ENCODE assay signal across 11 mouse cellular contexts in the genomic region with DNA sequence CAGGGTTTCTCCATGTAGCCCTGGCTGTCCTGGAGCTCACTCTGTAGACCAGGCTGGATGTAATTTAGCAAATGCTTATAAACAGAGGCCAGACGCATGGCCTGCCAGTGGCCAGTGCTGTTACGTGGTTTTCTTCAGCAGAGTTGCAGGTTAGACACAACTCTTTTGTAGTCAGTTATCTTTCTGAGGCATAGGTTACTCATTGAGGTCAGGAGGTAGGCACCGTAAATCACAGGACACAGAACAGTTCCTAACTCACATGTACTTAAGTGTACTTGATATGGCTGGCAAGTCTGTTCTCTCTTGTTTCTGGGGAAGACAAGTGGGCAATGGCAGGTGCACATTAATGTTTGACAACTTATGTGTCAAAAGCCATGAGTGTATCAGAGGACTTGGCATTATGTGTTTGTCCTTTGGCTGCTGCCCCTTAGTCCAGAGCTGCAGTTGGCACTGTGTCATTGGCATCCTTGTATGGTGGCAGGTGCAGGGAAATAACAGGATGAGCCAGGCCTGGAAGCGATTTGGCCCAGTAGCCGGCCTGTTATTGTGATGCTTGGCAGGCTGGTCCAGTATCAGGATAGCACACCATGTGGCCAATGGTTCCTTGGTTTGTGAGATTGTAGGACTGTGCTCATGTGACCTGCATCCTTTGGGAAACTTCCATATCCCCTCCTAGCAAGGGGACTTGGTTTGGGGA. TPM values are rescaled to one million over a fixed set of nuclear protein-coding genes. Genes with fewer than 3 reads are reported as not detected.
DNase-seq lines count a peak whose midpoint lies in the region; ATAC-seq and TF ChIP-seq lines count a peak whose summit lies in the region.
"Had no signal": no experiment of that assay in that cellular context is flagged by ENCODE, and none has a peak within 500 bp of the region (broad histone marks: within the 10 kb centered on the region; RNA-seq: fewer than 3 reads in every experiment).

No protein-coding gene starts in this region.

- TF ChIP-seq EP300 in liver, postnatal 0 days (IDR thresholded peaks at IDR 0.05; ENCODE audit: low read depth) = no peak

- H3K9me3 ChIP-seq in heart, embryonic 11.5 days (replicated peaks; ENCODE audit: control insufficient read depth, low read length) = no peaks in the 10 kb centered on the region
- no peaks in the 10 kb centered on the region for H3K9me3 ChIP-seq in liver, postnatal 0 days (ENCODE audit: low read length)
- no peaks in the 10 kb centered on the region for H3K9me3 ChIP-seq in intestine, postnatal 0 days (ENCODE audit: control insufficient read depth)

- no peak overlapping the region for H3K9ac ChIP-seq in heart, embryonic 11.5 days (ENCODE audit: low read depth, low read length)
- no peak overlapping the region for H3K9ac ChIP-seq in liver, postnatal 0 days (replicated peaks)
- no peak overlapping the region for H3K9ac ChIP-seq in intestine, postnatal 0 days (ENCODE audit: low read depth, low read length)
- H3K9ac ChIP-seq: liver, embryonic 14.5 days had no signal

- no peaks in the 10 kb centered on the region for H3K27me3 ChIP-seq in heart, embryonic 11.5 days (ENCODE audit: control insufficient read depth, insufficient read depth, low read length)
- no peaks in the 10 kb centered on the region for H3K27me3 ChIP-seq in liver, postnatal 0 days (ENCODE audit: insufficient read depth, low read length)
- H3K27me3 ChIP-seq in intestine, postnatal 0 days (replicated peaks; ENCODE audit: control insufficient read depth, insufficient read depth, low read length) = no peaks in the 10 kb centered on the region

- H3K27ac ChIP-seq in heart, embryonic 11.5 days (ENCODE audit: low read depth, low read length) = no peak overlapping the region
- H3K27ac ChIP-seq in liver, postnatal 0 days (ENCODE audit: low read depth) = peak overlapping the region; percentile 46
- H3K27ac ChIP-seq in intestine, postnatal 0 days (ENCODE audit: low read depth, low read length) = peak overlapping the region; percentile 76
- H3K27ac ChIP-seq: kidney, postnatal 0 days; liver, embryonic 14.5 days had no signal

- no peak for TF ChIP-seq CTCF in liver, postnatal 0 days (IDR thresholded peaks at IDR 0.05; ENCODE audit: low read depth)
- no peak for TF ChIP-seq CTCF in intestine, postnatal 0 days (IDR thresholded peaks at IDR 0.05; ENCODE audit: low read depth)

- H3K4me3 ChIP-seq in heart, embryonic 11.5 days (ENCODE audit: low read depth, low read length) = no peak overlapping the region
- no peak overlapping the region for H3K4me3 ChIP-seq in liver, postnatal 0 days (ENCODE audit: low read depth, low read length)
- no peak overlapping the region for H3K4me3 ChIP-seq in intestine, postnatal 0 days (ENCODE audit: low read depth, low read length)

- DNase-seq in heart, postnatal 4 days = peak; percentile 42
- no peak for DNase-seq in liver, postnatal 0 days
- no peak for DNase-seq in liver
- DNase-seq in cerebellum, adult 11-12 months = peak; percentile 98
- no peak for DNase-seq in urinary bladder, adult 2 months (ENCODE audit: low spot score)
- no peak for DNase-seq in right cerebral cortex, adult 18-20 months
- DNase-seq: thymus, postnatal 25 days had no signal

- ATAC-seq in heart, embryonic 11.5 days (replicated peaks; ENCODE audit: insufficient number of reproducible peaks, low FRiP score, low TSS enrichment) = no peak
- ATAC-seq in liver, postnatal 0 days = peak; percentile 14; the same call in 1 of the 2 replicates
- ATAC-seq in intestine, postnatal 0 days = peak; percentile 50

- H3K36me3 ChIP-seq in heart, embryonic 11.5 days (ENCODE audit: control insufficient read depth, insufficient read depth, low read length) = peaks cover 9% of the 10 kb centered on the region
- H3K36me3 ChIP-seq in liver, postnatal 0 days (replicated peaks; ENCODE audit: insufficient read depth, low read length) = peaks cover 37% of the 10 kb centered on the region
- peaks cover 7% of the 10 kb centered on the region for H3K36me3 ChIP-seq in intestine, postnatal 0 days (ENCODE audit: control insufficient read depth, insufficient read depth)

- WGBS in heart, embryonic 11.5 days (ENCODE audit: insufficient replicate concordance) = 87% methylated on average over 5 of the region's 5 CpGs
- WGBS in liver, postnatal 0 days (ENCODE audit: insufficient replicate concordance) = 89% methylated on average over 5 of the region's 5 CpGs
- 61% methylated on average over 5 of the region's 5 CpGs for WGBS in intestine, postnatal 0 days

- no peak overlapping the region for H3K4me2 ChIP-seq in heart, embryonic 11.5 days
- H3K4me2 ChIP-seq in liver, postnatal 0 days (ENCODE audit: low read depth, low read length) = no peak overlapping the region
- H3K4me2 ChIP-seq in intestine, postnatal 0 days (replicated peaks; ENCODE audit: low read depth) = peak overlapping the region; percentile 44

- peaks cover 14% of the 10 kb centered on the region; the same call in 1 of the 2 replicates for H3K4me1 ChIP-seq in heart, embryonic 11.5 days (ENCODE audit: control insufficient read depth, insufficient read depth, low read length)
- H3K4me1 ChIP-seq in liver, postnatal 0 days (ENCODE audit: insufficient read depth) = peaks cover 36% of the 10 kb centered on the region
- H3K4me1 ChIP-seq in intestine, postnatal 0 days (replicated peaks; ENCODE audit: control insufficient read depth, insufficient read depth, low read length) = no peaks in the 10 kb centered on the region

RNA-seq across cellular contexts. Expression of a gene that starts 6.0 kb away (rescaled TPM):
- total RNA-seq in heart, postnatal 4 days (2021) = 1 to 10 TPM; 6.6 to 8.0 TPM
- 17.8 and 18.0 TPM in 2 replicates for polyA plus RNA-seq in heart, embryonic 11.5 days (2014; fragmentation: Nextera tagmentation; extraction: Ambion mirVana)
- polyA plus RNA-seq in liver, postnatal 0 days (2015; fragmentation: Nextera tagmentation; extraction: Ambion mirVana) = 7.2 and 8.4 TPM in 2 replicates
- polyA plus RNA-seq in intestine, postnatal 0 days (2015; fragmentation: Nextera tagmentation; extraction: Ambion mirVana) = 5.3 and 5.6 TPM in 2 replicates
- 11.0 and 12.7 TPM in 2 replicates for polyA plus RNA-seq in urinary bladder, adult 2 months (2012; rRNA removed)

Comparison
In these comparisons a context has a peak if more than half of its experiments do, and no peak if none do; other contexts are left out.
1. DNase-seq: peak in heart, postnatal 4 days (single experiment) and cerebellum, adult 11-12 months (single experiment); none in liver, postnatal 0 days (single experiment), liver (single experiment), urinary bladder, adult 2 months (single experiment) and right cerebral cortex, adult 18-20 months (single experiment).